Mouse (Mus musculus): ENCODE results near the gene Nhlh2.

Nhlh2 gene

GRCm38 (mm10) chr3:102024981-102025451 lies 15.1 kb downstream of the Nhlh2 start:
- in situ Hi-C loops (cut with MboI, MseI) = no loop called here

- in situ Hi-C loops (cut with MboI, MseI) = no loop called here
Observed at GRCm38 (mm10) chr3:102025659-102026058, 15.8 kb downstream of the Nhlh2 start.

GRCm38 (mm10) chr3:102027880-102028279 lies 18.0 kb downstream of the Nhlh2 start:
- in situ Hi-C loops (cut with MboI, MseI) = no loop called here

DNA sequence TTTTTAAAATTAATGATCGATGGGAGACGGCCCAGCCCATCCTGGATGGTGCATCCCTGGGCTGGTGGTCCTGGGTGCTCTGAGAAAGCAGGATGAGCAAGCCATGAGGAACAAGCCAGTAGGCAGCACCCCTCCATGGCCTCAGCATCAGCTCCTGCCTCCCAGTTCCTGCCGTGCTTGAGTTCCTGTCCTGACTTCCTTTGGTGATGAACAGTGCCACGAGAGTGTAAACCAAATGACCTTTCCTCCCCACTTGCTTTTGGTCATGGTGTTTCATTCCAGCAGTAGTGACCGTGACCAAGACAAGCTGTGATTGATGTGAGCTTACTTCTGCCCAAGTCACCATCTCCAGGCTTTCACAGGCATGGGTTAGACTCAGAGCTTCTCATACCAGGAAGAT lies 27.9 kb downstream of the Nhlh2 start:
- in situ Hi-C loops (cut with MboI, MseI) = no loop called here

GRCm38 (mm10) chr3:102038608-102039007 lies 28.7 kb downstream of the Nhlh2 start:
- in situ Hi-C loops (cut with MboI, MseI) = no loop called here

DNA sequence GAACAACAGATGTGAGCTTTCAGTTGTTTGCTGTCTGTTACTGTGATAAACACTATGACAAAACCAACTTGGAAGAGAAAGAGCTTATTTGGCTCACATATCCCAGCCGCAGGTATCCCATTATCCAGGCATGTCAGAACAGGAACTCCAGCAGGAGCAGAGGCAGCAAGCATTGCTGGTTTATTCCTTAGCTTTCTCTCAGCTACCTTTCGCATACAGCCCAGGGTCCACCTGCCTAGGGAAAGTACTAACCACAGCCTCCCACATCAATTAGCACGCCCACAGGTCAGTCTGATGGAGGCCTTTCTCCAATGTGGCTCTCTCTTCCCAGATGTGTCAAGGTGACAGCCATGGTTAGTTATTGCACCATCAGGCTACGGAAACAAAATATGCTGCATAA lies 31.8 kb downstream of the Nhlh2 start:
- in situ Hi-C loops (cut with MboI, MseI) = no loop called here

GRCm38 (mm10) chr3:102045071-102045470 lies 35.2 kb downstream of the Nhlh2 start:
- in situ Hi-C loops (cut with MboI, MseI) = no loop called here

- in situ Hi-C loops (cut with MboI, MseI) = no loop called here
Observed at GRCm38 (mm10) chr3:102047532-102047931, 37.7 kb downstream of the Nhlh2 start.

GRCm38 (mm10) chr3:102049207-102050104 lies 39.6 kb downstream of the Nhlh2 start:
- in situ Hi-C loops (cut with MboI, MseI) = no loop called here

DNA sequence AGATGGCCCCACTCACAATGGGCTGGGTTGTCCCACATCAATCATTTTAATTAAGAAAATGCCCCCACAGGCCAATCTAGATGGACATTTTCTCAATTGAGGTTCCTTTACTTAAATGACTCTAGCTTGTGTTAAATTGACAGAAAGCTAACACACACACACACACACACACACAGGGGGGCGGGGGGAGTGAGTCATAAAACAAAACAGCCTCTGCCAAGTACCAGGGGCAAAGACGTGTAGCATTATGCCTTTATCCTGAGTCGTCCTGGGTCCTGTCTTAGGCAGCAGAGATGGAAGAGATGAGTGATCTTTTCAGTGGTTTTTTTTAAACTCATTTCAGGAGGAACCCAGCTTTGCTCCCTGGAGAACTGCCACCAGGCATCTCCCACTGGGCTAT lies 42.2 kb downstream of the Nhlh2 start:
- in situ Hi-C loops (cut with MboI, MseI) = no loop called here

GRCm38 (mm10) chr3:102053293-102053692 lies 43.4 kb downstream of the Nhlh2 start:
- in situ Hi-C loops (cut with MboI, MseI) = no loop called here

DNA sequence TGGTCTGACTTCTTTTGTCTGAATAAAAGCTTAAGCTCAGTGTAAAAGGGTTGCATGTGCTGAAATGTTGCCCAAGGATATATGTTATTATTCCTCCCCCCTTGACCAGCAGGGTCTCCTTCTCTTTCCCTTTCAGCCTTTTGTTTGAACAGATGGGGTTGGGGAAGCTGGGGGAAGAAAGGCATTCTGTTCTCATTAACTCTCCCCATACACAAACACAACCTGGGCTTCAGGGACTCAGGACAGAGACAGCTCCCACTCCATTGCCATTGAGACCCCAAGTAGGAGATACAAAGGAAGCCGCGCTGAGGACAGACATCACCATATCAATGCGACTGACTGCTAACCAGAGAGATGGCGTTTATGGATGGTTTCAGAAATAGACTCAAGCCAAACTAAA lies 46.0 kb downstream of the Nhlh2 start:
- in situ Hi-C loops (cut with MboI, MseI) = no loop called here

DNA sequence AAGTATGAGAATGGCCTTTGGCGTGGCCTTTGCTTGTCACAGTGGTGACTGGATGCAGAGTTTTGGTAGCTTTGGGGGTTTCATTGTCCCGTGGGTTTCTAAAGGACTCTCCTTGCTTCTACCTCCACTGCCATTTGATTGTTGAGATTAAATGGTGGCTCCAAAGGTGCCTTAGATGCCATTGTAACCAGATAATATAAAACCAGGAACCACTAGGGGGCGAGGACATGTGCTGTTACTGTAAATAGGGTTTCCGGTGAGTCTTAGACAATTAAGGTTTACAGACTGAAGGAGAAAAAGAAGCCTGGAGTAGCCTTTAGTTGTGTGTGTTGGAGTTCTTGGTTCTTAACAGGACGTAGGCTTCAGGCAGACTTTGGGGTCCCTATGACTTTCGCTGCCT lies 50.2 kb downstream of the Nhlh2 start:
- in situ Hi-C loops (cut with MboI, MseI) = no loop called here

GRCm38 (mm10) chr3:102061923-102062670 lies 52.2 kb downstream of the Nhlh2 start:
- in situ Hi-C loops (cut with MboI, MseI) = no loop called here

GRCm38 (mm10) chr3:102062671-102063010 lies 52.8 kb downstream of the Nhlh2 start:
- in situ Hi-C loops (cut with MboI, MseI) = no loop called here

DNA sequence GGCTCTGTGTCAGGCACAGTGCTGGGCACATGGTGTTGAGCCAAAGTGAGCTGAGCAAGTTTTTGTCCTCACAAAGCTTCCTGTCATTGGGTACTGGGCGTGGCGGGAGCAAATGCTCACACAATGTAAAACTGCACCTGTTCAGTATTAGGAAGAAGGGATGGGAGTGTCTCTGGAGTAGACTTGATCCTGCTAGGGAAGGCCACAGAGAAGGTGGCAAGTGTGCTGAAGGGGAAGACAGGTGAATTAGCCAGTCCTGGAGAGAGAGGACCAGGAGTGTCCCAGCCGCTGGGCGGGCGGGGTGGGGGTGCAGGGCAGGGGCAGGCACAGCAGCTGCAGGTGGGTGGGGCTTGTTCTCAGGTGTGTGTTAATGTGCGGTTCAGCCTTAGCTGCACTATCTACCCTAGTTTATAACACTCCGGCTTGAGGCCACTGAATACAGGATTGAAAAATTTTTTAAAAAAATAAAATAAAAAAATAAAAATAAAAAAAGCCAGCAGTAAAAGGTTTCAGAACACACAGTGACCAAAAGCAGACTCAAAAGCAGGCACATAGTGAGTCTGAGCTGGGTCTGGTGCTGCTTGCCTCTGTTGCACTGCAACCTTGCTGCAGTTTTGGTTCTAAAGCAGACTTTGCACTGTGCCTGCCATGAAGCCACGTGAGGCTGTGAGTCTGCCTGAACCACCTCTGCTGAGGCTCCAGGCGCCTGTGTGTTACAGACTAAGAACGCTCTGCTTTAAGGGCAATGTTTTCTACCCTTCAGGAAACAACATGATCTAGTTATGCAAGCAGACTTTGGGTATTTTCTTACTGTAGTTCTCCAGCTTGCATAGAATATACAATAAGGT lies 53.6 kb downstream of the Nhlh2 start:
- in situ Hi-C loops (cut with MboI, MseI) = no loop called here

GRCm38 (mm10) chr3:102064566-102064965 lies 54.7 kb downstream of the Nhlh2 start:
- in situ Hi-C loops (cut with MboI, MseI) = no loop called here
